Mouse (Mus musculus) CD8-positive naive resting alpha-beta T cell, adult 2 months (primary cell): ENCODE data around the gene Prmt2.

ENCODE experiments used
- DNase-seq, 2 experiments: peaks; one replicate each; pipeline ENCODE4 v3.0.0; 2022; ENCODE audit warnings: low read depth in 2 of 2, low spot score in 2 of 2

Gene Prmt2

DNA sequence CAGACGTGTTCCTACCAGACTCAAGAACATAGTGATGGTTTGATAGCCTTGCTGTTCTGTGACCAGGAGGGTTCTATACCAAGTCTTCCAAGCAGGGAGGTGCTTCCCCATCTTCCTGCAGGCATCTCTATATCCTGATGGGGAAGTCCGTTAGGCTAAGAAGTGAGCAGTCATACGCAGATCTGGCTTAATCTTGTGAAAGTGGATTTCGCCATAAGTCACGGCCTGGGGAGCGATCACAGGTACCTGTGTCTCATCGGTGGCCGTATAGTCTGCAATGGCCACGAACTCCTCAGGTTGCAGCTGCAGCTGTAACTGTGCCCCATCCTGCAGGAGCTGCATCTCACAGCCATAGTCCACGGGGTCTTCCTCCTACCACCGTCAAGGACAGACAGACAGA, 11.7 kb downstream of the Prmt2 start:
- DNase-seq: no peak

DNA sequence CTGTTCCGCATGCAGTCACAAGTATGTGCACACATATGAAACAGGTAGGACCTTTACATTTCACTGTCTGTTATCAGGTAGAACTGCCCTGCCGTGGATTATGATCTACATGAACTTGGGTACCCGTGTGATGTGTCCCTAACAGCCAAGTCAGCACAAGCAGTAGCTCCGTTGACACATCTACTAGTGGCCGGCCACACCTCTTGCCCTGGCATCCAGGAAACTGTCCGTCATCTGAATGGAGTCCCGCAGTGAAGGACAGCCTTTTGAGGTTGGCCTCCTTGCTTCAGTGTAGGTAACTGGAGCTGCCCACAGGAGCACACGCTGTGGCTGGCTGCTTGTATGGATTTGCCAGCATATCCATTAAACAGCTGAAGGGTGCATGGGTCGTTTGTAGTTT, 19.4 kb downstream of the Prmt2 start:
- DNase-seq: no peak

- DNase-seq: no peak
Measured at GRCm38 (mm10) chr10:76217056-76217455, 20.6 kb downstream of the Prmt2 start.

GRCm38 (mm10) chr10:76214161-76214560, 23.5 kb downstream of the Prmt2 start:
- no peak for DNase-seq

GRCm38 (mm10) chr10:76212121-76212520, 25.5 kb downstream of the Prmt2 start:
- DNase-seq: no peak

DNA sequence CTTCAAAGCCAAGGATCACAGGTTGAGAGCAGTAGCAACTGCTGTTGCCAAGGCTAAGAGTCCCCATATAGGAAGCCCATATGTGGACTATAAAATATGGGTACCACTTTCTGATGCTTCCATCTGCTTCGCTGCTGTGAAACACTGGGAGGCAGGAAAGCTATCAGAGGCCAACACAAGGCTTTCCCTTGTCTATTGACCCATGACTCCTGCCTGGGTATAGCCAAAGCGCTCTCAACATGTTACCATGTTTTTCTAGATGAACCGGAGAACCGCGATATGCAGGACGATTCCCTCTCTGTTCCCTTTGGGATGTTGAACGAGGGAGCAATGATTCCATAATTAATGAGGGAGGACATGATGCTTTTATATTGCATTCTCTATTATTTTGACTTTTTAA, 26.9 kb downstream of the Prmt2 start:
- DNase-seq: no peak

- DNase-seq: no peak
Measured at GRCm38 (mm10) chr10:76209241-76209640, 28.4 kb downstream of the Prmt2 start.

GRCm38 (mm10) chr10:76207262-76207796, 30.3 kb downstream of the Prmt2 start:
- DNase-seq: no peak

- no peak for DNase-seq
Measured at GRCm38 (mm10) chr10:76203798-76204283, 33.8 kb downstream of the Prmt2 start.

DNA sequence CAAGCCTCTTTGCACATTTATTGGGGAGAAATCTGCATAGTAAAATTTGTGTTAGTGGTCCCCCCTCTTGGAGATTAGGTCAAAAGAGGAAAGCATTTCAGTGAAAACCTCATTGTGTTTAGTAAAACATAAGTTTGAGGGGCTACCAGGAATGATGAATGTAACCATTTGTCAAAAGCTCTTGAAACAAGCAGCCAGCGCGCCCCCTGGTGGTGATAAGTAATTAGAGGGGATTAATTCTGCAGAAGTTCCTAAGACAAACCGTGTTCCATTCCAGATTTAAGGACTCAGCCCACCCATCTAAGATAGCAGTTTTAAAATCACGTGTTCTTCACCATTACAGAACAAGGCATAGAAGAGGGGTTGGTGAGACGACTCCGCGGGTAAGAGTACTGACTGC, 35.7 kb downstream of the Prmt2 start:
- DNase-seq: peak; percentile 26 to 55

- no peak for DNase-seq
Measured at GRCm38 (mm10) chr10:76201416-76201815, 36.2 kb downstream of the Prmt2 start.

DNA sequence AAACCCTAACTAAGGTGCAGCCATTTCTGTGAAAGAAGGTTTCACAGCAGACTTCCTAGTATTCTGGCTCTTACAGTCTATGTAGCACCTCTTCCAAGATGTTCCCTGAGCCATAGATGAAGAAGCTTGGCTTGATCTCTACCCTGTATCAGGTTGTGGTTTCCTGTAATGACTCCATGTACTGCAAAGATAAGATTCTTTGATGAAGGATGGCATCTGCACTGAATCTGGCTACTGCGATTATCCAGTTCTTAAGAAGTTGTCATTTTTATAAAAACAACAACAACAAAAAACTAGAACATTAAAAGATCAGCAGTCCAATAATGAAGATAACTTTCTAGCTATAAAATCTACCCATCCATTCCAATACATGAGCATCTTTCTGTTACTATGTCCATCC, 49.7 kb downstream of the Prmt2 start:
- no peak for DNase-seq

DNA sequence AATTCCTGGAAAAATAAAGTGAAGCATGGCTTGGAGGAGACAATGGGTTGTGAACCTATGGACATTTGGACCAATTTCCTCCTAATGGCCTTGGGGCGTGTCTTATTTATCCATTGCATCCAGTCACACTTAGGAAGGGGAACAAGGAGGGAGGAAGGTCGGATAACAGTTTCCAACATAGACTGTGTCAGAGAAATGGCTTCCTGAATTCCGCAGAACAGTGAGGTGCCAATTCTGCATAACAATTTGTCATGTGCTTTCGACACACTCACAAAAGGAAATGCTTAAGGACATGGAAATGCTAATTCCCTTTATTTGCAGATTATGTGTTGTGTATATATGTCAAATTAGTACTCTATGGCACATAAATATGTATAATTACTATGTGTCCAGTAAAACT, 52.4 kb downstream of the Prmt2 start:
- DNase-seq: no peak

DNA sequence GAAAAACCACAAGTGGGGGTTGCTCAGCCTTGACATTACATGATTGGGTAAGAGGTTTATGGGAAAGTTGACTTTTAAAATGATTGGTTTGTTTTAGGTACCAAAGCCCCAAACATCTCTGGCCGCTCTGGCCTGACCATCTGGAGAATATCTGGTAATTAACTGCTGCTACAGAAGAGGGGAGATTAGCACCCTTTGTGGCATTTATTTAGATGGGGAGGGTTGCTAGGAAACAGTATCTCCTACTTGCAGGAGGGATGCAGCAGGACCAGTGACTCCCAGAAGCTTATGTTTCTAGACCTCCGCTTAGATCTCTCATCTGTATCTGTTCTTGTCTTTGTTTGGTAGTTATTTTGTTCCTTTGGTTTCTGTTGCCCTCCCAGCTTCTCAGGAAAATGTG, 62.8 kb downstream of the Prmt2 start:
- DNase-seq: no peak

- DNase-seq: no peak
Measured at GRCm38 (mm10) chr10:76158009-76158408, 79.7 kb downstream of the Prmt2 start.

DNA sequence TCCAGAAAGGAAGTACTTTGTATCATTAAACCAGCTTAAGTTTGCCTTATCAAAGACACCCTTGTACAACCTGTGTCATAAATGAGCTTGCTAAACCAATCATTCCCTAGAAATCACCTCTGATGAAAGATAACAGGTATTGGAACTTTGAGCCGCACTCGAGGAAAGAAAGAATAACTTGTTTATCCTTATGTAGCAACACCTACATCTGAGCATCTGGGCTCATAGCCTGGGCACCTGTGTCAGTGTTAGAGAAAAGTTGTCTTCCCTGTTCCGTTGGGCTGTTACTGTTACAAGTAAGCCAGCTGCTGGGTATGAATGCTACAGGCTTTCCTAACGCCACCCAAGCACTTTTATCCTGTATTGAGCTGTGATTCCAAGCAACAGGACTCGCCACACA, 80.1 kb downstream of the Prmt2 start:
- no peak for DNase-seq
